Mouse (Mus musculus): Measurements from ENCODE around the gene Hoxb5. TPM values are rescaled to one million over a fixed set of nuclear protein-coding genes. Genes with fewer than 3 reads are reported as not detected.
A peak's percentile ranks its signal among the peaks of the same experiment; 100 is the strongest.

The Hoxb5 gene
- polyA plus RNA-seq, 1 experiment from 2014 or later, result 10.2 TPM

GRCm38 (mm10) chr11:96348988-96349387, 45.9 kb downstream of the Hoxb5 start:
- Histone ChIP-seq H3K4me1 (replicated peaks; ENCODE audit: insufficient read depth, low read length) (peaks cover 52% of the 10 kb centered on the region), H3K36me3 (ENCODE audit: insufficient read depth, low read length) (peaks cover 22% of the 10 kb centered on the region), H3K9me3 (replicated peaks; ENCODE audit: low read length) (no peaks in the 10 kb centered on the region), H3K4me2 (ENCODE audit: low read length) (peak overlapping the region; percentile 49), H3K27me3 (ENCODE audit: insufficient read depth, low read length) (no peaks in the 10 kb centered on the region), H3K27ac (peak overlapping the region; percentile 98), H3K4me3 (replicated peaks; ENCODE audit: low read depth, low read length) (no peak overlapping the region), H3K9ac (ENCODE audit: low read depth, low read length) (peak overlapping the region; percentile 46)
- DNase-seq (ENCODE audit: low spot score) (peak; percentile 75), ATAC-seq (replicated peaks; ENCODE audit: low FRiP score, low read depth) (no peak)
- 20% methylated on average over 3 of the region's 3 CpGs for WGBS
- TF ChIP-seq CTCF (IDR thresholded peaks at IDR 0.05; ENCODE audit: low read depth), result no peak

- ATAC-seq (replicated peaks; ENCODE audit: low FRiP score, low read depth) (no peak), DNase-seq (ENCODE audit: low spot score) (peak; percentile 85)
- no peak overlapping the region for H3K4me3 ChIP-seq (replicated peaks; ENCODE audit: low read depth, low read length)
- H3K27me3 ChIP-seq (ENCODE audit: insufficient read depth, low read length), result no peaks in the 10 kb centered on the region
- H3K27ac ChIP-seq, result peak overlapping the region; percentile 98
- peak overlapping the region; percentile 49 for H3K4me2 ChIP-seq (ENCODE audit: low read length)
- peaks cover 15% of the 10 kb centered on the region for H3K36me3 ChIP-seq (ENCODE audit: insufficient read depth, low read length)
- no peaks in the 10 kb centered on the region for H3K9me3 ChIP-seq (replicated peaks; ENCODE audit: low read length)
- no peak for TF ChIP-seq CTCF (IDR thresholded peaks at IDR 0.05; ENCODE audit: low read depth)
- 11% methylated on average over 14 of the region's 14 CpGs for WGBS
- H3K9ac ChIP-seq (ENCODE audit: low read depth, low read length), result peak overlapping the region; percentile 46
- H3K4me1 ChIP-seq (replicated peaks; ENCODE audit: insufficient read depth, low read length), result peaks cover 47% of the 10 kb centered on the region
These were observed 46.6 kb downstream of the Hoxb5 start for GRCm38 (mm10) chr11:96349491-96350340.

- DNase-seq (ENCODE audit: low spot score) (no peak), ATAC-seq (replicated peaks; ENCODE audit: low FRiP score, low read depth) (no peak)
- no peak for TF ChIP-seq CTCF (IDR thresholded peaks at IDR 0.05; ENCODE audit: low read depth)
- Histone ChIP-seq H3K27ac (peak within 1 kb of the TSS; percentile 98), H3K9ac (ENCODE audit: low read depth, low read length) (peak within 1 kb of the TSS; percentile 99), H3K27me3 (ENCODE audit: insufficient read depth, low read length) (no peaks in the 10 kb centered on the region), H3K4me3 (replicated peaks; ENCODE audit: low read depth, low read length) (peak within 1 kb of the TSS; percentile 89; the same call in 1 of the 2 replicates), H3K4me1 (replicated peaks; ENCODE audit: insufficient read depth, low read length) (peaks cover 47% of the 10 kb centered on the region), H3K9me3 (replicated peaks; ENCODE audit: low read length) (no peaks in the 10 kb centered on the region), H3K4me2 (ENCODE audit: low read length) (peak within 1 kb of the TSS; percentile 92), H3K36me3 (ENCODE audit: insufficient read depth, low read length) (peaks cover 13% of the 10 kb centered on the region)
- WGBS, result 15% methylated on average over 2 of the region's 2 CpGs
These were observed 47.1 kb downstream of the Hoxb5 start, which contains the start of gene Hoxb2 for GRCm38 (mm10) chr11:96350341-96350624. Gene Hoxb2 (plus strand): TSS chr11:96350525.

- H3K4me3 ChIP-seq (replicated peaks; ENCODE audit: low read depth, low read length), result no peak overlapping the region; the same call in 1 of the 2 replicates
- peak overlapping the region; percentile 92 for H3K4me2 ChIP-seq (ENCODE audit: low read length)
- H3K9ac ChIP-seq (ENCODE audit: low read depth, low read length), result peak overlapping the region; percentile 99; the same call in 1 of the 2 replicates
- H3K4me1 ChIP-seq (replicated peaks; ENCODE audit: insufficient read depth, low read length), result peaks cover 42% of the 10 kb centered on the region
- peak; percentile 1 for DNase-seq (ENCODE audit: low spot score)
- peaks cover 10% of the 10 kb centered on the region for H3K36me3 ChIP-seq (ENCODE audit: insufficient read depth, low read length)
- peak overlapping the region; percentile 98 for H3K27ac ChIP-seq
- 43% methylated on average over 2 of the region's 2 CpGs for WGBS
- no peak for ATAC-seq (replicated peaks; ENCODE audit: low FRiP score, low read depth)
- H3K9me3 ChIP-seq (replicated peaks; ENCODE audit: low read length), result no peaks in the 10 kb centered on the region
- H3K27me3 ChIP-seq (ENCODE audit: insufficient read depth, low read length), result no peaks in the 10 kb centered on the region
- TF ChIP-seq CTCF (IDR thresholded peaks at IDR 0.05; ENCODE audit: low read depth), result no peak
These were observed 47.7 kb downstream of the Hoxb5 start for GRCm38 (mm10) chr11:96350791-96351190.

- H3K27me3 ChIP-seq (ENCODE audit: insufficient read depth, low read length), result no peaks in the 10 kb centered on the region
- TF ChIP-seq CTCF (IDR thresholded peaks at IDR 0.05; ENCODE audit: low read depth), result no peak
- H3K4me1 ChIP-seq (replicated peaks; ENCODE audit: insufficient read depth, low read length), result peaks cover 42% of the 10 kb centered on the region
- ATAC-seq (replicated peaks; ENCODE audit: low FRiP score, low read depth) (no peak), DNase-seq (ENCODE audit: low spot score) (peak; percentile 86)
- peak overlapping the region; percentile 92 for H3K4me2 ChIP-seq (ENCODE audit: low read length)
- H3K4me3 ChIP-seq (replicated peaks; ENCODE audit: low read depth, low read length), result peak overlapping the region; percentile 89
- no peaks in the 10 kb centered on the region for H3K9me3 ChIP-seq (replicated peaks; ENCODE audit: low read length)
- H3K9ac ChIP-seq (ENCODE audit: low read depth, low read length), result peak overlapping the region; percentile 99
- peaks cover 5% of the 10 kb centered on the region; the same call in 1 of the 2 replicates for H3K36me3 ChIP-seq (ENCODE audit: insufficient read depth, low read length)
- peak overlapping the region; percentile 98 for H3K27ac ChIP-seq
- WGBS, result 5% methylated on average over 11 of the region's 11 CpGs
These were observed 48.2 kb downstream of the Hoxb5 start for GRCm38 (mm10) chr11:96351312-96351711.

GRCm38 (mm10) chr11:96351831-96352230, 48.7 kb downstream of the Hoxb5 start:
- Histone ChIP-seq H3K4me3 (replicated peaks; ENCODE audit: low read depth, low read length) (peak overlapping the region; percentile 89), H3K4me1 (replicated peaks; ENCODE audit: insufficient read depth, low read length) (peaks cover 37% of the 10 kb centered on the region), H3K27me3 (ENCODE audit: insufficient read depth, low read length) (no peaks in the 10 kb centered on the region), H3K4me2 (ENCODE audit: low read length) (peak overlapping the region; percentile 92), H3K27ac (peak overlapping the region; percentile 98), H3K9me3 (replicated peaks; ENCODE audit: low read length) (no peaks in the 10 kb centered on the region), H3K36me3 (ENCODE audit: insufficient read depth, low read length) (0 out of 2 replicates have a peak, but pooled peaks cover 3% of the 10 kb centered on the region), H3K9ac (ENCODE audit: low read depth, low read length) (peak overlapping the region; percentile 99)
- peak; percentile 94 for DNase-seq (ENCODE audit: low spot score)
- no peak for TF ChIP-seq CTCF (IDR thresholded peaks at IDR 0.05; ENCODE audit: low read depth)
- ATAC-seq (replicated peaks; ENCODE audit: low FRiP score, low read depth), result 0 out of 2 replicates have a peak, but pooled peaks have one; percentile 4
- 1% methylated on average over 22 of the region's 22 CpGs for WGBS
